Mouse (Mus musculus) cerebellum, postnatal 25 days (tissue): ENCODE results near the gene Sept9.
A peak's percentile ranks its signal among the peaks of the same experiment; 100 is the strongest.

Experiments
- DNase-seq, 2 experiments: peaks; one replicate each; pipeline ENCODE4 v3.0.0; 2021; ENCODE audit warnings: mixed read lengths in 2 of 2

The Sept9 gene

DNA sequence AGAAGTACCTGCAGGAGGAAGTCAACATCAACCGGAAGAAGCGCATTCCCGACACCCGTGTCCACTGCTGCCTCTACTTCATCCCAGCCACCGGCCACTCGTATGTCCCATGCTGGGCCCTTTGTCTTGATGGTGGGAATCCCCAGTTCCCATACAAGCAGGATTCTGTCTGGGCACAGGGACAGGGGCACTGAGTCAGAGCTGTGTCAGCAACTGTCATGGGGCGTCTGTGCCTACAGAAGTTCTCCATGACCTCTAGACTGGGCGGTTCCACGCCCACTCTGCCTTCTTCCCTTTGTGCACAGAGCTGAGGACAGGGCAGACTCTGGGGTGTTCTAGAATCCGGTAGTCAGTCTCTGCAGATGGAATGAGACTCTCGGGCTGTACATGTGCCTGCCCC is 153.7 kb downstream of the Sept9 start:
- no peak for DNase-seq

DNA sequence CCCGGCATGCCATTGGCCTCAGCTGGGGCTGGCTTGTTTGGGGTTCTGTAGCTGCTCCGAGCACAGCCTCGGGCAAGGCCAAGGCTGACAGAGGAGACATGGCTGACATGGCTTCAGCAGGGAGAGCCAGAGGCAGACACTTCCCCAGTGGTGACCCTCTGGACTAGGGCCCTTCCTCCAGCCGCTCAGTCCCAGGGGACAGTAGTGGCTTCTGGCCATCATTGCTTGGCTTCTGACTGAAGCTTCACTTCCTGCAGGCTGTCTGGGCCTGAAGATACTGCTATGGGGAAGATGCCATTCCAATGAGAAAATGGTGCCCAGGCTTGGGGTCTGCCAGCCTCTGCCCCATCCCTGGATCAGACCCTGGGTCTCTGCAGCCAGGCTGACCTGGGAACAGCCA is 154.6 kb downstream of the Sept9 start:
- DNase-seq = no peak

DNA sequence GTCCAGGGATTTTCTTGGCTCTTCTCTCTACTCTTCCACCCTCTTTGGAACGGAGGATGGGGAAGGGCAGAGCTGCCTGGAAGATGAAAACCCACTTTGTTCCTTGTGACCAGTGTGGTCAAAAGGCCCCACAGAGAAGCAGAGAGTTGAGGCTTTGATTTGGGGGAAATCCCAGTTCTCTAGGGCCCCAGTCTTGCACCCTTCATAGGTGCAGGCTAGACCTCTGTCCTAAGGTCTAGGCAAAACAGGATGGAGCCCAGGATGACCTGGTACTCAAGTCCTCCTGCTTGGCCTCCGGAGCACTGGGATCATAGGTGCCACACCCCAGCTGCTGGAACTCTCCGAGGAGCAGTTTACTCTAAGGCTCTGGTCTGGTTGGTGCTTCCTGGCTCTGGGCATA is 157.5 kb downstream of the Sept9 start:
- DNase-seq = no peak

DNA sequence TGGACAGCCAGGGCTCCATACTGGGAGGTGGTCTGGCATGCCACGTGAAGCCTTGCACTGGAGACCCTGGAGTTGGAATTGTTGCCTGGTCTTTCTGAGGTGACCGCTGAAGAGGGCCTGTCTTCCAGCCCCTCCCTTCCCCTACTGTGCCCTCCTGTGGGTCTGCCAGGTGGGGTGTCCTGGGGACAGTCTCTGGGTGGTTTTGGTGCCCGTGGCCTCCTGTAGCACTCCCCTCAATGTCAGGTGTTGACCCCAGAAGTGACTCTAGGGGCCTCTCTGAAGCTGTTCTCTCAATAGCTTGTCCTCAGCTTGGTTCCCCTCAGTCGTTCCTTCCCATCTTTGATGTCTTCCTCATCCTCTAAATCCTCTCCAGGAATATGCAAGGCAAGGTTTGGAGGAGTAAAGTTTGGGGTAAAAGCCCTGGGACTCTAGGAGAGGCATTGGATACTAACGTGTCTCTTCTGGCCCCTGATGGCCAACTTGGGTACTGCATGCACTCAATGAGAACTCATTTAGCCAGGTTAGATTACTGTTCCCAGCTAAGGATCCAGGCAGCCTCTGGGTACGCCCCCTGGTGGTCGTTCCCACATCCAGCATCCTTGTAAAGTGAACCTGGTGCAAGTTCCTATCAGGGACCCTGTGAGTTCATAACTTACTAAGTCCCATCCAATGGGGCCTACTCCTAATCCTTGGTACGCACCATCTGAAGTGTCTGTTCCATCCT is 158.6 kb downstream of the Sept9 start:
- peak; percentile 90 to 95 for DNase-seq

DNA sequence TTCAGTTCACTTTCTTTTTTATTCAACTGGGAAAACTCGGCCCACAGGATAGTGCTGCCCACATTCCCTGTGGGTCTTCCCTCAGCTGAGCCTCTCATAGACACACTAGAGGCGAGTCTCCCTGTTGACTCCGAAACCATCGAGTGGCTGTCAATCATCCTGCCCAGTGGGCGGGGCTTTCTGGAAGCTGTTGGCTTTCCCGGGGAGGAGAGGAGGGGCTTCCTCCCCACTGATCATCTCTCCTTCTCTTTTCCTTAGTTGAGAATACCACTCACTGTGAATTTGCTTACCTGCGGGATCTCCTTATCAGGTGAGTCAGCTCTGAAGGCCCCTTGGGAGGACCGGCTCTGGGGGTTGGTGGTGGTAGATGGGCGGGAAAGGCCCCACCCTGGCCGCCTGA is 159.7 kb downstream of the Sept9 start:
- no peak for DNase-seq

GRCm38 (mm10) chr11:117359870-117360269 is 160.4 kb downstream of the Sept9 start:
- peak; percentile 75 to 79 for DNase-seq

DNA sequence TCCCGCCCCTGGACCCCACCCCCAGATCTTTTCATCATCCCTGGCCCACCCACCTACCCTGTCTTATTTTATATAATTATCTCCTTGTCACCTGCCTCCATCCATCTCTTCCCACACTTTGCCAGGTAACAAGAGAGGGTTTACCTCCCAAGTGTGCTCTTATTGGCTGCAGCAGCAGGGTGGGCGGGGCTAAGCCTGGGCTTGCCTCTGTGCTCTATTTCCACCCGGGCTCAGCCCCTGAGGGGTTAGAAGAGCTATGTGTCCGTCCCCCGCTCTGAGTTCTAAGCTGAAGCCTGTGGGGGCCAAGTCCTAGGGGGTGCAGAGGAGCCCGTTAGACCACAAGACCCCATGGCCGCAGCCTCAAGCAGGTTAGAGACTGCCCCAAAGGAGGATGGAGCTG is 161.1 kb downstream of the Sept9 start:
- no peak for DNase-seq

DNA sequence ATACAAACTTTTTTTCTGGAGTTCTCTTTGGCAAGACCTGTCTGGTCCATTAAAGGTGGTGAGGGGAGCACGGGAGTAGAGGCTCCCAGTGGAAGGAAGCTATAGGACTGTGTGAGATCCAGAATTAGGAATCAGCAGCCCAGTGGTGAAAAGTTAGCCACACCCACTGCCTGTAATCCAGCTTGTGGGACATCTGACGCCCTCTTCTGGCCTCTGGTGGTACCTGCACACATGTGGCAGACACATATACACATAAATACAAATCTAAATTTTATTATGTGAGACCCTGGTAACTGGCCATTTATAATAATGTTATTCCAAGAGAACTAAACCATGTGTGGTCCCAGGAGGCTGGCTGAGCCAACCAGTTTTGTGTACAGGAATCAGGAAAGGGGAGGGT is 162.8 kb downstream of the Sept9 start:
- DNase-seq = no peak

- DNase-seq = no peak
These were observed 164.5 kb downstream of the Sept9 start for GRCm38 (mm10) chr11:117363918-117364317.

GRCm38 (mm10) chr11:117366426-117366825 is 167.0 kb downstream of the Sept9 start:
- peak in 1 of 2 experiments; percentile 49 for DNase-seq

DNA sequence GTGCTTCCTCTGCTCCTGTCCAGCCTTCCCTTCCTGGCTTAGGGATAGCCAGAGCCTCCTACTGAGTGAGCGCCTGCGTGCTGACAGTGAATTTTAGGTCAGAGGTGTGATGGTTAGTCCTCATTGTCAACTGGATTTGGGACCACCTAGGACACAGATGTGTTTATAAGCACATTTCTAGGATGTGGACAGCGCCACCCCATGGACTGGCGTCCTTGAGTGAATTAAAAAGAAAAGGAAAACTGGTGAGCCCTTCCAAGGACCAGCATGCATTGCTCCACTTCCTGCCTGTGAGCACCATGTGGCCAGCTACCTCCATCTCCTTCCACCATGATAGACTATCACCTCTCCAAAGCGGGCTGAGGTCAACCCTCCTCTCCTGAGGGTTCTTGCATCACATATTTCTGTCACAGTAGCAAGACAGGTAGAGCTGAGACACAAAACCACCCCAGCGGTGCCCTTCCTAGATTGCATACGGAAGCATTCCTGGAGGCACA is 167.4 kb downstream of the Sept9 start:
- no peak for DNase-seq

DNA sequence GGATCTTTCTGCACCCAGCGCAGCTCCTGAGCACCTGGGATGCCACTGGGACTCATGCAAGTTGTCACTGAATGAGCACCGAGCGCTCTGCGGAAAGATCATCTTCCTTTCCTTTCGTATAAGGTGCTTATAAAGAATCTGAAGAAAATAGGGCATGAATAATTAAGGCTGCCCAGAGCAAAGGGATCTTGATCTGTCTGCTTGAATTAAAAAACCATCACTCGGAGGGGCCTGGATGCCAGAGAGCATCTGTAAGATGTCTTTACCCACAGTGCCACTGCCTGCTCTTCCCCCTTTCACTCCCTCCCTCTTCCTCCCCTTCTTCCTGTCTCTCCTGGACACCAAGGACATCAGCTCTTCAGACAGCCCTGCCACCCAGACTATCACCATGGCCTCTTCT is 168.5 kb downstream of the Sept9 start:
- DNase-seq = no peak

DNA sequence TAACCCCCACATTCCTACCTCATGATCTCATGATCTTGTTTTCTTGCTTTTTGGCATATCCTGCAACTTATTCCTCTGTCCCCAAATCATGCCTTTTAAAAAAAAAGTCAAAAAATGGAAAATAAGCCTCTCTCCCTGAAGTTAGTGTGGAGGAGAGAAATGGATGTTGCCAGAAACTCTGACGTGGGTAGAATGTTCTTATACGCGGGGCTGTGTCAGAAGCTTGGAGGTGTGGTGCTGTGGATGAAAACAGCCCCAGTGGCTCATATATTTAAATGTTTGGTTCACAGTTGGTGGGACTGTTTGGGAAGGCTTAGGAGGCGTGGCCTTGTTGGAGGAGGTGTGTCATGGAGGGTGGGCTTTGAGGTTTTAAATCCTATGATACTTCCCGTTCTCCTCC is 169.9 kb downstream of the Sept9 start:
- DNase-seq = no peak

DNA sequence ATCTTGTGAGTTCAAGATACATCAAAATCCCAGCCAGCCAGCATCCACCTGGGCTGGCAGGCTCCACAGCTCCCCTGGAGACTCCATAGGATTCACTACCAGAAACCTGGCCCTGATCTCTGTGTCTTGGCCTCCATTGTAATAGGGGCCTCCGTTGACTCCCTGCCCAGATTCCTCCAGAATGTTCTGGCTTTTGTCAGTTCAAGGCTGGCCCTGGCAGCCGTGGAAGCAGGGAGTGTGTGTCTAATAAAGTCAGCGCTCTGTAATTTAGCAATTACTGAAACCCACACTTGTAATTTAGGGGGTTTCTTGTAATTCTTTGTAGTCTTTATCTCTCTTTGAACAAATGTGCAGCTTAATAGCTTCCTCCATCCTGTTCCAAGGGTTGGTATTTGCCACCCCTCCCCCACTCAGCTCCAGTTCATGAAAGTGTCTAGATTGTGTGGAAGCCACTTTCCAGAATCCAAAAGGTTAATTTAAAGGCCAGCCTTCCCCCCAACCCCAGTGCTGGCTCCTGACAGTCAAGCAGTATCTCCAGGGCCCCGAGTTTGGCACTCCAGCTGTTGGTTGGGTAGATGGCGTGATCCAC is 170.9 kb downstream of the Sept9 start:
- no peak for DNase-seq

DNA sequence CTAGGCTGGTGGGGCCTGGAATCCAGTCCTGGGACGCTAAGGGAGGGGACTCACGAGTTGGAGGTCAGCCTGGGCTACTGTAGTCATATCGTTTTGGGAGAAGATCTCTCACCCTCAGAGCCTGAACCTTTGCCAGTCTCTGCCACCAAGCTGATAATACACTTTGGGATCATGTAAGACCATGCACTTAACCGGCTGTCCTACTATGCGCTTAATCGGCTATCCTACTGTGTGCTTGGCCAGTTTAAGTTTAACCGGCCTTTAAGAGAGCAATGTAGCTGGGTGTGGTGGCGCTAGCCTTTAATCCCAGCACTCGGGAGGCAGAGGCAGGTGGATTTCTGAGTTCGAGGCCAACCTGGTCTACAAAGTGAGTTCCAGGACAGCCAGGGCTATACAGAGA is 173.1 kb downstream of the Sept9 start:
- DNase-seq = no peak

DNA sequence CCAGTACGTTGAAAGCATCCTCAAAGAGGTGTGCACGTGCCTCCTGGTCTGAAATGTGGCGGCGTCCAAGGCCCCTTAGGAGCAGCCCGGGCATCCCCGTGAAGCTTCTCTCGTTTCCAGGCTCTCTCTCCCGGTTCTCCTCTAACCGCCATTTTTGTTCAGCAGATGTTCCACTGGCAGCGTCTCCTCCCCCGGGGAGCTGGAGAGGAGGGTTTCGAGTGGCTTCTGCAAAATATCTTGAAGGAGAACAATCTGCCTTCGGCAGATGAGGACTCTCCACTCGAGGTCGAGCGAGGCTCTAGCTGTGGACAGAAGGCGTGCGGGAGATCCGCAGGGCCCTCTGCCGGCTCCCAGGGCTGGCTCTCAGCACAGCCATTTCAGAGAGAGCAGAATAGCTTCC is 173.7 kb downstream of the Sept9 start:
- DNase-seq = no peak

GRCm38 (mm10) chr11:117373870-117374269 is 174.4 kb downstream of the Sept9 start:
- no peak for DNase-seq

GRCm38 (mm10) chr11:117374288-117374687 is 174.8 kb downstream of the Sept9 start:
- no peak for DNase-seq

DNA sequence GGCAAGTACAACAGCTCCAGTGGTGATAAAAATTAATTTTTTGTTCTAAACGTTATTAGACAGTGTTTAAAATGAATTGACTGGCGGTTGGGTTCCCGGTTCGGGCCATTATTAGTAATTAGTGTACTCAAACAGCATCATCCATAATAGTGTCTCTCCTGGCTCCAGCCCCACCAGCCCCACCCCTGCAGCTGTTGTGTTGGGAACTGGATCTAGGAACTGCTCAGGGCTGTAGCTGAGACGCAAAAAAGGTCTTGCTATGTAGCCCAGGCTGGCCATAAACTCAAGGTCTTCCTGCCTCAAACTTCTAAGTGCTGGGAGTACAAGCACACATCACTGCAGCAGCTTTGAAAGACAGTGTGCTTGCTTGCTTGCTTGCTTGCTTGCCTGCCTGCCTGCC is 180.3 kb downstream of the Sept9 start:
- no peak for DNase-seq

GRCm38 (mm10) chr11:117384235-117384634 is 184.8 kb downstream of the Sept9 start:
- DNase-seq = no peak

DNA sequence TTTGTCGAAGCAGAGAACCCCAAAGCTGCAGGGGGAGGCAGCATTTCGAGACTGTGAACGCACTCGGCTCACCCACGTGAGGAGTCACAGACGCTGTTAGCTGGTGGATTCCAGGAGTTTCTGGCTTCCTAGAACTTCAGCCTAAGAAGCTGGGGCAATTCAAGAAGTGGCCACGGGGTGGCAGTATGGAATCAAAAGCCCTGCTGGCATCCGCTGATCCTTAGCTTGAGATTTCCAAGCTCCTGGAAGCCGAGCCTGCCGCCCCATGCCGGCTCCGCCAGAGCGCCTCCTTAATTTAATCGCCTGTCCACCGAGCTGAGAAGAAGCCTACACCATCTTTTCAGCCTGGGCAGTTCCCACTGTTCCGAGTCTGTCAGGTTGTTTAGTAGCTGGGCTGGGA is 185.4 kb downstream of the Sept9 start:
- DNase-seq = peak; percentile 96

- DNase-seq = no peak
These were observed 186.1 kb downstream of the Sept9 start for GRCm38 (mm10) chr11:117385331-117386103.

- no peak for DNase-seq
These were observed 187.8 kb downstream of the Sept9 start for GRCm38 (mm10) chr11:117387241-117387640.

DNA sequence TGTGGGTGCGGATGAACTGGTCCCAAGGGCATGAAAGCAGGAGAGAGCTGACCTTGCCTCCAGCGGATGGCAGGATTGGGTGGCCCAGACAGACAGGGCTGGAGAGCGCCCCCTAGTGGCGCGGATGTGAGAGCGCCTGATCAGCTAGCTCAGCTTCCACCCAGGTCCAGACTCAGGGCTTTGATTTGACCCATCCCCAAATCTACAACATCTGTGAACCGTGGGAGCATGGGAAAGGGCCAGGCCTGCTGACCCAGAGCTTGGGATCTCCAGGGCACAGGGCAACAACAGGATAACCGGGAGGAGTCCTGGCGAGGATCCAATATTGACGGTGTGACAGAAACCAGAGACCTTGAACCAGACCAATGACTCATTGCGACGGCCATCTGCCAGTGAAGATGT is 190.5 kb downstream of the Sept9 start:
- peak; percentile 54 to 72 for DNase-seq
